Mouse (Mus musculus) T-helper 2 cell (primary cell): ENCODE data around the gene Hexb.

Experiments used
- in situ Hi-C: fragments of 300-600 bp; cut with MboI, MseI; formaldehyde crosslinking; loops from one replicate; pipeline ENCODE4 v1.15.1; 2025; ENCODE audit warnings: high pct_unique_total_duplicates

Gene Hexb

GRCm38 (mm10) chr13:97182821-97183220 is 15.3 kb downstream of the Hexb start:
- in situ Hi-C loops = no loop called here

DNA sequence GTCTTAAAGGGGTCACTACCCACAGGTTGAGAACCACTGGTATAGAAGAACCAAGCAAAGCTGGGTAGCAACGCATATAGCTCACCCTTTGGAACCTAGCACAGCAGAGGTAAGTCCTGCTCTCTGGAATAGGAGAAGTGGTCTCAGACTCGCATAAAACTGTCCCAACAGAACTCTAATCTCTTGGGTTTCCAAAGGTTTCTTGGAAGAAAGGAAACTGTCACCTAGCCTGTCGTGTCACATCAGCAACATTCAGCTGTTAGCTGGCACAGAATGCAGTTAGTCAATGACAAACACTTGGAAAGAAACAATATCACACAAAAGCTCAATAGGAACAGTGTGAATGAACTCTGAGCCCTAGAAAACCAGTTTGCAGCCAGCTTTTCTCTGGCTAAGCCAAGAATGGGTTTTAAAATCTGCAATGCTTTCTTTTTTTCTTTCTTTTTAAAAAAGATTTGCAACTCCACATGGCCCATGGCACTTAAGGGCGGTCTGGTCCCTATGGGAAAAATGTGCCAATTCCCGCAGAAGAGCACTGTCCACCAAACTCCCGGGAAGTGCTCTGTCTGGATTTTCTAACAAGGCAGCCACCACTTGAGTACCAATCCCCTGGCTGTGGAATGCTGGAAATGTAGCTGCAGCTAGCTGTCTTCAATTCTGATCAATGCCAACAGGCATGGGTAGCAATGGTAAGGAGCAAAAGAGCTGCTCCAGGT is 17.9 kb downstream of the Hexb start:
- in situ Hi-C loops = no loop called here

DNA sequence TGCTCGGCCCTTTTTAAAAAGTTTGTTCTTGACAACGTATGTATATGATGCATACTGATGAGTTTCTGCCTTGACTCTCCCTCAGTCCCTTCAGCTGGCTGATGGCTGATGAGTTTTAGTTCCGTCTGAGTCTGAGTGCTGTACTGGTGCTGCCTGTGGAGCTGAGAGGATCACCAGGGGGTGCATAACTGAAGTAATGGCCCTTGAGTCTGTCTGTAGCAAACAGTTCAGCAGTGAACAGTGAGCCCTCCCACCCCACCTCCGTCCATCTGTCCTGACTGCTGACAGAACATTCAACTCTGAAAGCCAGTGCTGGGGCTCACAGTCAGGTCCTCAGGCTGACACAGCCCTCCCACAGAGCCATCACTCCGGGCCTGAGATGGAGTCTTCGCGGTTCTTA is 19.2 kb downstream of the Hexb start:
- in situ Hi-C loops = no loop called here

DNA sequence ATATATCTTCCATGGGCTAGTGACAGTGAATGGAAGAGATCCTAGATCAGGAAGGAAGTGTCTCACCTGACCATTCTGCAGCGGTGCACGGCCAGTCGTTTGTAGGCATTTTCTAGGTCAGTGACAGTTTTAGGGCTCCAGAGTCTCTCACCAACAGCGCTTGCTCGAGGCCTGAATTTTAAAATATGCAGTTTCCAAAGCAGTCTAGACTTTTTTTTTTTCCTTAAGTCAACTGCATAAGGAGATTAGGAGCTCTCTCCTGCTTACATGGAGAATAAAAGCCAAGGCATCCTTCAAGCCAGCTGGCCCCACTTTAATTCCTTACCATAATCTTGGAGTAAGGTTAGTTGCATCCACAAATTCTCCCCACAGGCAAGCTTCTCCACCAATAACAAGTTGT is 21.4 kb downstream of the Hexb start:
- in situ Hi-C loops = no loop called here

GRCm38 (mm10) chr13:97175520-97176264 is 22.5 kb downstream of the Hexb start:
- in situ Hi-C loops = no loop called here

DNA sequence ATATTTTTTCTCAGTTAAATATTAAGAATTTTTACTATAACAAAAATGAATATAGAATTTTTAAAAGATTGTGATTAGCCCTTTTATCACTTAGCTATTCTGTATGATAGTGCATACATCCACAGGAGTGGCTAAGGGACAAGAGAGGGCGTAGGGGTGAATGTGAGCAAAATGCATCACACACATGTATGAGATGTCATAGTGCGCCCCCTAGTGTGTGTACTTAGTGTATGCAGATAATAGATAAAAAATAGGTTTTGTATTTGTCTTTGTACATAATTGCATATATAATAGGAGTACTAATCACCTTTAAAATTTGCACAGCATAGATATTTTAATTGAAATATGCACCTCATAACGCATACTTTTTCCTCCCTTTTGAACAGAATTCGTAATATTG is 52.3 kb downstream of the Hexb start:
- in situ Hi-C loops = loop anchor here (25.0 kb wide), 1 partner anchor 1116 kb away; the partner anchor contains the start of genes Ankra2 and Utp15

- in situ Hi-C loops = loop anchor here (25.0 kb wide), 1 partner anchor 1120 kb away; the partner anchor contains the start of genes Ankra2 and Utp15
Observed at GRCm38 (mm10) chr13:97142321-97142720, 55.8 kb downstream of the Hexb start.

GRCm38 (mm10) chr13:97138404-97138931 is 59.7 kb downstream of the Hexb start:
- in situ Hi-C loops = loop anchor here (25.0 kb wide), 1 partner anchor 1124 kb away; the partner anchor contains the start of genes Ankra2 and Utp15

DNA sequence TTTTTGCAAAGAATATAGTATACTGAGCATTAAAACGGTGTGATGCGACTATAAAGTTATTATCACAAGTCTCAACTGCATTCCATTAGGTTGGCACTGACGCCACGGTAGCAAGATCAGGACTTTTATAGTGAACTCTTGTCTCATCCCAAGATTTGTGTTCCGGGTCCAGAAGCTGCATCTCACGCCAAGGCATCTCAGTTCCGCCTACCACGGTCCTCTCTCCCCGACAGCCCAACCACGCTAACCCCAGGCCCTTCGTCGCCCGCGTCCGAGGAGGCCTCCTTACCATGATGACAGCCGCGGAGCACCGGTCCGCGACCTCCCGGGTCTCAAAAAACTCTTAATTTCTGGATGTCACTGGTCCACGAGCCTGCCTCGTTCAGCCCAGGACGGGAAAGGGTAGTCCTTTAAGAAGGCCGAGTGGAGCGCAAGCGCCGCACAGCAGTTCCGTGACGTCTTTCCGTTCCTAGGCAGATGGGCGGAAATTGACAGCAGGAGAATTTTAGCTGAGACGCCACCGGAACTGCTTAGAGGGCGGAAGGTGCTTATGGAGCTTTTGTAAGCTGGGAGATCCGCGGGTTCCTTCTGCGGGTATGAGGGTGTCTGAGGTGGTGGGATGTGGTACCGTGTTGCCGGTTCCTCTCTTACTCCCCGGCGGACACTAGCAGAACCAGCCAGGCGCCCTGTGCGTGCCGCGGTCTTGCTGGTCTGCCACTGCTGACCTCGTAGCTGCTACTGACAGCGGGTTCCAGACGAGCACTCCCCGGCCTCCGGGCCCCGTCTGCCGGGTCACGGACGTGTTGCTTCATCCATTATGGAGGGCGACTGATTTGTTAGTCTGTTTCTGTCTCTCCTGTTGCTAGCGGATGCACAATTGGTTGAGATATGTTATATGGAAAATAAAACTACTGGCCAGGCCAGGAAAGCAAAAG is 60.4 kb downstream of the Hexb start, which contains the start of the genes Gfm2 and Nsa2:
TSS of gene Gfm2 (plus strand) at position 472 of the 935 bp plus-strand sequence.
TSS of gene Nsa2 (minus strand) at position 472 of the 935 bp plus-strand sequence.
- in situ Hi-C loops = loop anchor here (25.0 kb wide), 1 partner anchor 1125 kb away; the partner anchor contains the start of genes Ankra2 and Utp15

DNA sequence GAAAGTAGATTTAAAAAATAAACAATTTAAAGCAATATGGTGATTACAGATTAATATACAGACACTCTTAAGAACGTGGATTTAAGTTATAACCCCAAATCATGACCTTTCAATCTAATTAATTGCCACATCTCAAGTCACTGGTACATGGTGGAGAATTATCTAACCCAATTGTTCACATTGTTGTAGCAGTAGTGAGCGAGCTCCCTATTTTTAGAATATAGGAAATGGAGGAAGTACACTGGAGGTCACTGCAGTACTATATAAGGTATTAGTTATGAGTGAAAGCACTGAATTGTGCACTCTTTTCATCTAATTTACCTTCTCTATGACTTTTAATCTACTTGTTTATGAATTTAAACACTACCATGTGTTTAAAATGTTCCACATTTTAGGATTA is 67.7 kb downstream of the Hexb start:
- in situ Hi-C loops = loop anchor here (25.0 kb wide), 1 partner anchor 1132 kb away; the partner anchor contains the start of genes Ankra2 and Utp15

- in situ Hi-C loops = loop anchor here (25.0 kb wide), 1 partner anchor 1133 kb away; the partner anchor contains the start of genes Ankra2 and Utp15
Observed at GRCm38 (mm10) chr13:97129654-97130053, 68.5 kb downstream of the Hexb start.
